Mouse (Mus musculus): ENCODE measurements around the gene Trim33. TPM values are rescaled to one million over a fixed set of nuclear protein-coding genes. Genes with fewer than 3 reads are reported as not detected.

Gene Trim33
- polyA plus RNA-seq, 1 experiment: 18.1 TPM

DNA sequence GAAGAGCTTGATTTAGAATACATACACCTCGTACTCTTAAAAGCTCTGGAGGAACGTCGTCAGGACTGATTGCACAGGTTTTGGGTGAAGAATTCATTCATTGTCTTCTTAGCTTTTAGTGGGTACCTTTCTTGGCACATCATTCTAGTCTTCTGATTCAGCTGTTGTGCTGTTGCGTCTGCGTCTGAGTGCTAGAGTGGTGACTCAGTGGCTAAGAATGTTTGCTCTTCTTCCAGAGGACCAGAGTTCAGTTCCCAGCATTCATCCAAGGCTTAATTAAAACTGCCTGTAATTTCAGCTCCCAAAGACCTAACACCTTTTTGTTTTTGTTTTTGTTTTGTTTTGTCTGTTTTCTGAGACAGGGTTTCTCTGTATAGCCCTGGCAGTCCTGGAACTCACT, 30.2 kb downstream of the Trim33 start:
- no peak for TF ChIP-seq POLR2A (IDR thresholded peaks at IDR 0.05; ENCODE audit: borderline replicate concordance, insufficient read depth, low read length)
- TF ChIP-seq CTCF (IDR thresholded peaks at IDR 0.05; ENCODE audit: borderline replicate concordance, insufficient read depth, low read depth, low read length): no peak
- H3K4me1 ChIP-seq (ENCODE audit: control insufficient read depth, insufficient read depth, low read length): no peaks in the 10 kb centered on the region; the same call in 1 of the 2 replicates
- 77% methylated on average over 5 of the region's 5 CpGs for WGBS
- DNase-seq: no peak
- no peak overlapping the region for H3K4me3 ChIP-seq (replicated peaks; ENCODE audit: insufficient read depth, low read depth, low read length)
- no peaks in the 10 kb centered on the region for H3K27me3 ChIP-seq (ENCODE audit: control insufficient read depth, insufficient read depth, low read length)
- H3K27ac ChIP-seq (ENCODE audit: insufficient read depth, low read length): no peak overlapping the region

DNA sequence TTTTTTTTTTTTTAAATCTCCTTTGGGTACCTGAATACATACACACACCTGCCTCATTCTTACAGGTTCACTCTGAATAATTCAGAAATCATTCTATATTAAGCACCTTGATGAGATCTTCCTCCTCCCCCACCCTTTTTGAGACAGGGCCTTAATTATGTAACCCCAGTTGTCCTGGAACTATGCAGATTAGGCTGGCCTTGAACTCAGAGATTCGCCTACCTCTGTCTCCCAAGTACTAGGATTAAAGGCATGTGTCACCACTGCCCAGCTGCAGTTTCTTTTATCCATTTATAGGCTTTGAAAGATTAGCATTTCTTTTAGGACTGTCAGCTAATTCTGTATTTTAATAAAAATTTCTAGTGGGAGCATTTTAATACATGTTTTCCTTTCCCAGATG, 30.7 kb downstream of the Trim33 start:
- H3K27me3 ChIP-seq (ENCODE audit: control insufficient read depth, insufficient read depth, low read length): no peaks in the 10 kb centered on the region
- TF ChIP-seq POLR2A (IDR thresholded peaks at IDR 0.05; ENCODE audit: borderline replicate concordance, insufficient read depth, low read length) (no peak), CTCF (IDR thresholded peaks at IDR 0.05; ENCODE audit: borderline replicate concordance, insufficient read depth, low read depth, low read length) (no peak)
- DNase-seq: no peak
- no peak overlapping the region for H3K4me3 ChIP-seq (replicated peaks; ENCODE audit: insufficient read depth, low read depth, low read length)
- H3K27ac ChIP-seq (ENCODE audit: insufficient read depth, low read length): no peak overlapping the region
- 78% methylated on average over 1 of the region's 1 CpGs for WGBS
- H3K4me1 ChIP-seq (ENCODE audit: control insufficient read depth, insufficient read depth, low read length): no peaks in the 10 kb centered on the region; the same call in 1 of the 2 replicates

DNA sequence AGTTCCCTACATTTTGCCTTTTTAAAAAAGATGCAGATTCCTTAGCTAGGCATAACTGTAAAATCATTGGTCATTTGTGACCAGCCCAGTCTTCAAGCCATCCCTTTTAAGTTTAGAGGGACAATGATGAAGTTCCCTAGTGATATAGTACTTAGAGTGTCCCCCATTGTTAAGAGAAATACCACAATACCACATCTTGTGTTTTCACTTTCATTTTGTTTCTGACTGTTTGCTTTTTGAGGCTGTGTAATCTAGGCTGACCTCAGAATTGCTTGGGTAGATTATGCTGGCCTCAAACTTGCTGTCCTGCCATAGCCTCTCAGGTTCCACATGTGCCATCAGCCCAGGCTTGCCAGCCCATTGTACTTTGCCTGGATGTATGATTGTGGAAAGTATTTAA, 35.2 kb downstream of the Trim33 start:
- Histone ChIP-seq H3K27me3 (ENCODE audit: control insufficient read depth, insufficient read depth, low read length) (no peaks in the 10 kb centered on the region), H3K4me1 (ENCODE audit: control insufficient read depth, insufficient read depth, low read length) (no peaks in the 10 kb centered on the region), H3K27ac (ENCODE audit: insufficient read depth, low read length) (no peak overlapping the region), H3K4me3 (replicated peaks; ENCODE audit: insufficient read depth, low read depth, low read length) (no peak overlapping the region)
- DNase-seq: no peak
- TF ChIP-seq CTCF (IDR thresholded peaks at IDR 0.05; ENCODE audit: borderline replicate concordance, insufficient read depth, low read depth, low read length): no peak
- no peak for TF ChIP-seq POLR2A (IDR thresholded peaks at IDR 0.05; ENCODE audit: borderline replicate concordance, insufficient read depth, low read length)

- no peaks in the 10 kb centered on the region for H3K27me3 ChIP-seq (ENCODE audit: control insufficient read depth, insufficient read depth, low read length)
- TF ChIP-seq CTCF (IDR thresholded peaks at IDR 0.05; ENCODE audit: borderline replicate concordance, insufficient read depth, low read depth, low read length) (no peak), POLR2A (IDR thresholded peaks at IDR 0.05; ENCODE audit: borderline replicate concordance, insufficient read depth, low read length) (no peak)
- H3K27ac ChIP-seq (ENCODE audit: insufficient read depth, low read length): no peak overlapping the region
- WGBS: 57% methylated on average over 1 of the region's 1 CpGs
- DNase-seq: no peak
- H3K4me3 ChIP-seq (replicated peaks; ENCODE audit: insufficient read depth, low read depth, low read length): no peak overlapping the region
- no peaks in the 10 kb centered on the region for H3K4me1 ChIP-seq (ENCODE audit: control insufficient read depth, insufficient read depth, low read length)
Observed at GRCm38 (mm10) chr3:103335371-103335770, 56.3 kb downstream of the Trim33 start.

DNA sequence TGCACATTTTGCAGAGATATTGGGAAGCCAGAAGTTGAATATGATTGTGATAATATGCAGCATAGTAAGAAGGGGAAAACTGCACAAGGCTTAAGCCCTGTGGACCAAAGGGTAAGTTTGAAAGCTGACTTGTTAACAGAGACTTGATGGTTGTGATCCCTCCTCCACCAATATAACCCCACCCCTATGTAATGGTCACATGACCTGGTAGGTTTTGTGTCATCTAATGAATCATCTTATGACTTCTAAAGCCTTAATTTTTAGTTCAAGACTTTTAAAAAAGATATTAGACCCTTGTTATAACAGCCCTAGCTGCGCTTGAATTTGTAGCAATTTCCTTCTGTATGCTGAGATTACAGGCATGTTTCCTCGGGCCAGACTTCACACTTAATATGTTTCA, 67.6 kb downstream of the Trim33 start:
- DNase-seq: no peak
- no peak overlapping the region for H3K4me3 ChIP-seq (replicated peaks; ENCODE audit: insufficient read depth, low read depth, low read length)
- TF ChIP-seq POLR2A (IDR thresholded peaks at IDR 0.05; ENCODE audit: borderline replicate concordance, insufficient read depth, low read length) (no peak), CTCF (IDR thresholded peaks at IDR 0.05; ENCODE audit: borderline replicate concordance, insufficient read depth, low read depth, low read length) (no peak)
- WGBS: 97% methylated on average over 2 of the region's 2 CpGs
- no peaks in the 10 kb centered on the region for H3K27me3 ChIP-seq (ENCODE audit: control insufficient read depth, insufficient read depth, low read length)
- no peaks in the 10 kb centered on the region for H3K4me1 ChIP-seq (ENCODE audit: control insufficient read depth, insufficient read depth, low read length)
- H3K27ac ChIP-seq (ENCODE audit: insufficient read depth, low read length): no peak overlapping the region

GRCm38 (mm10) chr3:103353518-103353917, 74.4 kb downstream of the Trim33 start:
- 91% methylated on average over 5 of the region's 5 CpGs for WGBS

GRCm38 (mm10) chr3:103354041-103354440, 74.9 kb downstream of the Trim33 start:
- no peak overlapping the region for H3K27ac ChIP-seq (ENCODE audit: insufficient read depth, low read length)
- 95% methylated on average over 2 of the region's 2 CpGs for WGBS
- no peaks in the 10 kb centered on the region for H3K4me1 ChIP-seq (ENCODE audit: control insufficient read depth, insufficient read depth, low read length)

More at GRCm38 (mm10) chr3:103353518-103353917, 74.4 kb downstream of the Trim33 start:
- Histone ChIP-seq H3K4me1 (ENCODE audit: control insufficient read depth, insufficient read depth, low read length) (no peaks in the 10 kb centered on the region), H3K27ac (ENCODE audit: insufficient read depth, low read length) (no peak overlapping the region), H3K27me3 (ENCODE audit: control insufficient read depth, insufficient read depth, low read length) (no peaks in the 10 kb centered on the region), H3K4me3 (replicated peaks; ENCODE audit: insufficient read depth, low read depth, low read length) (no peak overlapping the region)
- TF ChIP-seq CTCF (IDR thresholded peaks at IDR 0.05; ENCODE audit: borderline replicate concordance, insufficient read depth, low read depth, low read length): no peak
- DNase-seq: no peak

GRCm38 (mm10) chr3:103361150-103361549, 82.1 kb downstream of the Trim33 start:
- TF ChIP-seq POLR2A (IDR thresholded peaks at IDR 0.05; ENCODE audit: borderline replicate concordance, insufficient read depth, low read length) (no peak), CTCF (IDR thresholded peaks at IDR 0.05; ENCODE audit: borderline replicate concordance, insufficient read depth, low read depth, low read length) (no peak)
- Histone ChIP-seq H3K4me3 (replicated peaks; ENCODE audit: insufficient read depth, low read depth, low read length) (no peak overlapping the region), H3K27ac (ENCODE audit: insufficient read depth, low read length) (no peak overlapping the region), H3K4me1 (ENCODE audit: control insufficient read depth, insufficient read depth, low read length) (no peaks in the 10 kb centered on the region), H3K27me3 (ENCODE audit: control insufficient read depth, insufficient read depth, low read length) (no peaks in the 10 kb centered on the region)
- no peak for DNase-seq
- 75% methylated on average over 7 of the region's 7 CpGs for WGBS

More at GRCm38 (mm10) chr3:103354041-103354440, 74.9 kb downstream of the Trim33 start:
- H3K27me3 ChIP-seq (ENCODE audit: control insufficient read depth, insufficient read depth, low read length): no peaks in the 10 kb centered on the region
- TF ChIP-seq CTCF (IDR thresholded peaks at IDR 0.05; ENCODE audit: borderline replicate concordance, insufficient read depth, low read depth, low read length): no peak
- no peak for TF ChIP-seq POLR2A (IDR thresholded peaks at IDR 0.05; ENCODE audit: borderline replicate concordance, insufficient read depth, low read length)
- no peak overlapping the region for H3K4me3 ChIP-seq (replicated peaks; ENCODE audit: insufficient read depth, low read depth, low read length)
- no peak for DNase-seq
